Mouse (Mus musculus) forebrain, embryonic 13.5 days (tissue): ENCODE results near the gene Spns3. TPM values are rescaled to one million over a fixed set of nuclear protein-coding genes. Genes with fewer than 3 reads are reported as not detected.

Source experiments
- ATAC-seq: fragments of 200-750 bp; cut with Nextera tagmentation; 2 replicates; pipeline ENCODE4 v1.8.0; 2017
- H3K27ac ChIP-seq: fragments of 300-500 bp; sonication (generic); 2 replicates; pipeline ENCODE4 v1.5.1; 2015; ENCODE audit warnings: inconsistent platforms, mild to moderate bottlenecking, moderate library complexity
- H3K27me3 ChIP-seq: fragments of 300-500 bp; sonication (generic); 2 replicates; pipeline ENCODE4 v1.6.1; 2015; ENCODE audit warnings: mild to moderate bottlenecking, inconsistent platforms
- H3K36me3 ChIP-seq: fragments of 300-500 bp; sonication (generic); 2 replicates; pipeline ENCODE4 v1.6.1; 2015; ENCODE audit warnings: mild to moderate bottlenecking, inconsistent platforms; ENCODE audit not compliant: poor library complexity, severe bottlenecking
- H3K4me1 ChIP-seq: fragments of 300-500 bp; sonication (generic); 2 replicates; pipeline ENCODE4 v1.6.1; 2015; ENCODE audit warnings: inconsistent platforms
- H3K4me2 ChIP-seq: fragments of 300-500 bp; sonication (generic); 2 replicates; pipeline ENCODE4 v1.6.1; 2015; ENCODE audit warnings: inconsistent platforms, mild to moderate bottlenecking, moderate library complexity
- H3K4me3 ChIP-seq: fragments of 300-500 bp; sonication (generic); 2 replicates; pipeline ENCODE4 v1.5.1; 2015; ENCODE audit warnings: mild to moderate bottlenecking, inconsistent platforms
- H3K9ac ChIP-seq: fragments of 300-500 bp; sonication (generic); 2 replicates; pipeline ENCODE4 v1.6.1; 2015; ENCODE audit warnings: mild to moderate bottlenecking, inconsistent platforms
- H3K9me3 ChIP-seq: fragments of 300-500 bp; sonication (generic); replicated peaks from 2 replicates; pipeline ENCODE4 v1.6.1; 2016; ENCODE audit warnings: inconsistent platforms
- WGBS: fragments of 180-500 bp; shearing (Covaris S2); methylation state at CpG from one replicate; pipeline ENCODE4 v1.1.7; 2015; 5-methylcytosine and 5-hydroxymethylcytosine counted together
- polyA plus RNA-seq: library from polyadenylated mRNA; unstranded; fragments of >200 nt; fragmentation: Nextera tagmentation; extraction: Ambion mirVana; gene quantifications from 2 replicates; pipeline ENCODE4 v1.2.1, GENCODE M21; 2015

Spns3 gene
- polyA plus RNA-seq, 1 experiment from 2014 or later, result not detected

GRCm38 (mm10) chr11:72502236-72502635 lies 48.1 kb downstream of the Spns3 start:
- Histone ChIP-seq H3K4me3 (no peak overlapping the region), H3K9me3 (no peaks in the 10 kb centered on the region), H3K27ac (0 out of 2 replicates have a peak overlapping the region, but pooled peaks have one; percentile 19), H3K36me3 (no peaks in the 10 kb centered on the region), H3K4me2 (no peak overlapping the region), H3K4me1 (peaks cover 25% of the 10 kb centered on the region), H3K27me3 (peaks cover 7% of the 10 kb centered on the region; the same call in 1 of the 2 replicates), H3K9ac (no peak overlapping the region)
- 0 out of 2 replicates have a peak, but pooled peaks have one; percentile 21 for ATAC-seq
- 24% methylated on average over 8 of the region's 8 CpGs for WGBS

- Histone ChIP-seq H3K4me3 (no peak overlapping the region), H3K27me3 (peaks cover 7% of the 10 kb centered on the region; the same call in 1 of the 2 replicates), H3K4me1 (peaks cover 27% of the 10 kb centered on the region), H3K27ac (no peak overlapping the region), H3K4me2 (no peak overlapping the region), H3K9me3 (no peaks in the 10 kb centered on the region), H3K9ac (no peak overlapping the region), H3K36me3 (no peaks in the 10 kb centered on the region)
- ATAC-seq, result no peak
- 26% methylated on average over 5 of the region's 5 CpGs for WGBS
Measured at GRCm38 (mm10) chr11:72501426-72502002, 48.8 kb downstream of the Spns3 start.

GRCm38 (mm10) chr11:72500139-72500538 lies 50.2 kb downstream of the Spns3 start:
- ATAC-seq, result no peak

DNA sequence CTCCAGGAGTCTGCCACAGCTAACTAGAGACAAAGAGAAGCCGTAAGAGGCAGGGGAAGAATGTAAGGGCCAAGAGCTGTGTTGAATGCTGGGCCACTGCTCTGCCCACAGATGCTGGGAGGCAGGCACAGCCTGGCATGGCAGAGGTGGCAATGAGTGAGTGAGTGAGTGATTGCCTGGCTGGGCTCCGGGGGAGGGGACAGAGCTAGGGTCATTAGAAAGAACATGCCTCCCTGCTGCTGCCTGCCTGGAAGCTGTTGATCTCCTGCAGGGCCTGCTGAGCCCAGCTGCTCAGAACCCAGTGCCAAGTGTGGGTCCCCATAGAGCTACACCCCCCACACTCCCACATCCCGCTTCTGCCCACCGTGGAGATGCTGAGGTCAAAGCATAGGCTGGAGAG lies 52.9 kb downstream of the Spns3 start:
- no peaks in the 10 kb centered on the region for H3K36me3 ChIP-seq
- no peak overlapping the region for H3K4me3 ChIP-seq
- ATAC-seq, result no peak
- no peak overlapping the region for H3K27ac ChIP-seq
- H3K27me3 ChIP-seq, result peaks cover 9% of the 10 kb centered on the region; the same call in 1 of the 2 replicates
- peaks cover 16% of the 10 kb centered on the region for H3K4me1 ChIP-seq
- 0 out of 2 replicates have a peak overlapping the region, but pooled peaks have one; percentile 2 for H3K9ac ChIP-seq
- no peak overlapping the region for H3K4me2 ChIP-seq
- H3K9me3 ChIP-seq, result no peaks in the 10 kb centered on the region
- WGBS, result 31% methylated on average over 4 of the region's 4 CpGs

More at GRCm38 (mm10) chr11:72500139-72500538, 50.2 kb downstream of the Spns3 start:
- Histone ChIP-seq H3K9me3 (no peaks in the 10 kb centered on the region), H3K4me1 (peaks cover 27% of the 10 kb centered on the region), H3K4me2 (no peak overlapping the region), H3K4me3 (no peak overlapping the region), H3K27me3 (peaks cover 7% of the 10 kb centered on the region; the same call in 1 of the 2 replicates), H3K27ac (no peak overlapping the region), H3K9ac (no peak overlapping the region), H3K36me3 (no peaks in the 10 kb centered on the region)
- WGBS, result 91% methylated on average over 4 of the region's 4 CpGs

DNA sequence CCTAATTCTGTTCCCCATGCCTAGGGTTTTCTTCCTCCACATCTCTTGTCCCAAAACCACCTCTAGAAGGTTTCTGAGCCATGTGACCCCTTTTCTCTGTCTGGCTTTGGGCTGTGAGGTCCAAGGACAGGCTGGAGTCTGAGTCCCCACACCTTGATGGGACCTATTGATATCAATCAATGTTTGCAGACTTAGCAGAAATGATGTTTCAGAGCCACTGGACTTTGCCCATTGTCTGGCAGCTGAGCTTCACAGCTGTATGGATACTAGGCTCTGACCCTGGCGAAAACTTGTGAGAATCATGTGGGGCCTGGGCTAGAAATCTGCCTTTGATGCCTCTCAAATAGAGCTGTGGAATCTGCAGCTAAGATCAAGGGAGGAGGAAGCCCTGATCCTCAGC lies 53.5 kb downstream of the Spns3 start:
- H3K27me3 ChIP-seq, result peaks cover 12% of the 10 kb centered on the region; the same call in 1 of the 2 replicates
- H3K27ac ChIP-seq, result no peak overlapping the region
- H3K36me3 ChIP-seq, result no peaks in the 10 kb centered on the region
- H3K4me2 ChIP-seq, result no peak overlapping the region
- no peak for ATAC-seq
- 65% methylated on average over 1 of the region's 1 CpGs for WGBS
- peaks cover 11% of the 10 kb centered on the region; the same call in 1 of the 2 replicates for H3K4me1 ChIP-seq
- no peaks in the 10 kb centered on the region for H3K9me3 ChIP-seq
- H3K4me3 ChIP-seq, result no peak overlapping the region
- no peak overlapping the region for H3K9ac ChIP-seq

DNA sequence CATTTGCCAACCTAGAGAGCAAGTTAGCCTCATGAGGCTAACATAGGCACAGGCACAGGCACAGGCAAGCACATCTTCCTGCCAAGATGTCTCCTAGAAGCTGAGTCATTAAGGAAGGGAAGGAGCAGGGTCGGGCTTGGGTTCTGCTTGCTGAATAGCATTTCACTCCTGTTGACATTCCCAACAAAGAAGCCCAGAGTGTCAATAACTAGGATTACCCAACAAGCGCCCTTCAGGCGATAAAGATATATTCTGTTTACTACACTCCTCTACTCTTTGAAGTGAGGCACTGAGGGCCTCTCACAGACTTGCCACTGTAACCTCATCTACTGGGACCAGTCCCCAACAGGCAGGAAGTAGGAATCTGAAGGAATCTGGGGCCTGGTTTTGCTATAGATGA lies 54.2 kb downstream of the Spns3 start:
- 58% methylated on average over 3 of the region's 3 CpGs for WGBS
- H3K9me3 ChIP-seq, result no peaks in the 10 kb centered on the region

DNA sequence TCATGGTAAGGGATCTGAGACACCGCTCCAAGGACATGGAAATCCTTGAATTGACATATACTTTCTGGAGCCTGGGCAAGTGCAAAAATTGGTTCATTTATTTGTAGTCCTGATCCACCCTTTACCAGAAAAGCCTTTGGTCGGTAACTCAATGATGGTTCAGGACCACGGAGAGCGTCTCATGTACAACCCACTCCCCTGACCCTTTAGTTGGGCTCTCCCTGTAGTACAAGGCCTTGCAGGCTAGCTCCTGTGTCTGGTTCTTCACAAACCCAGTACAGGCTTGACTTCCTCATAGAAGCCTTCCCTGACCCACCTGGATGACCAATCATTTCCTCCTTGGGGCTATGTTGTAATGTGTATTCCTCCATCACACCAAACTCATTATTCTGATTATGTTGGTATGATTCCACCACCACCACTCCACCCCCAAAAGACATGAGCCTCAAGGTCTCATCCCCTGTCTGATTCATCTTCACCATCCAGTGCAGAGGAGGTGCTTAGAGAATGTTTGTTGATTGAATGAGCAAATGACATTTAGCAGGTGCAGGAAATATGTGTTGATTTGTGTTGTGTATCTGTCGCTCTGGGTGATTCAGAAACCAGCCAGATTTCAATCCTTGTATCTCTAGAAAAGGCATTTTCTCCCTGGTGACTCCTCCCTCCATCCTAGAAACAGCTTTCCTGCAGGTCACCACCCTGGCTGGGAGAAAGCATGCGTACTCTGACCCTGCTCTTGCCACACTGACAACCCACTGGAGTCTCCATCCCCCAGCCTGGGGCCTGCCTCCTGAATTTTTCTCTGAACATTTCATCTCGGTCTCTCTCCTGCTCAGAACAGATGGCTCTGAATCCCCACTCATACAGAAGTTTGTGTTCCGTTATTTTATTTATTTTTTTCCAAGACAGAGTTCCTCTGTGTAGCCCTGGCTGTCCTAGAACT lies 56.0 kb downstream of the Spns3 start:
- ATAC-seq, result no peak

More for the DNA sequence above, 54.2 kb downstream of the Spns3 start:
- no peak overlapping the region for H3K27ac ChIP-seq
- no peak overlapping the region for H3K9ac ChIP-seq
- 0 out of 2 replicates have a peak, but pooled peaks cover 6% of the 10 kb centered on the region for H3K4me1 ChIP-seq
- H3K36me3 ChIP-seq, result no peaks in the 10 kb centered on the region
- no peak for ATAC-seq
- H3K4me2 ChIP-seq, result no peak overlapping the region
- H3K4me3 ChIP-seq, result no peak overlapping the region
- peaks cover 9% of the 10 kb centered on the region; the same call in 1 of the 2 replicates for H3K27me3 ChIP-seq

DNA sequence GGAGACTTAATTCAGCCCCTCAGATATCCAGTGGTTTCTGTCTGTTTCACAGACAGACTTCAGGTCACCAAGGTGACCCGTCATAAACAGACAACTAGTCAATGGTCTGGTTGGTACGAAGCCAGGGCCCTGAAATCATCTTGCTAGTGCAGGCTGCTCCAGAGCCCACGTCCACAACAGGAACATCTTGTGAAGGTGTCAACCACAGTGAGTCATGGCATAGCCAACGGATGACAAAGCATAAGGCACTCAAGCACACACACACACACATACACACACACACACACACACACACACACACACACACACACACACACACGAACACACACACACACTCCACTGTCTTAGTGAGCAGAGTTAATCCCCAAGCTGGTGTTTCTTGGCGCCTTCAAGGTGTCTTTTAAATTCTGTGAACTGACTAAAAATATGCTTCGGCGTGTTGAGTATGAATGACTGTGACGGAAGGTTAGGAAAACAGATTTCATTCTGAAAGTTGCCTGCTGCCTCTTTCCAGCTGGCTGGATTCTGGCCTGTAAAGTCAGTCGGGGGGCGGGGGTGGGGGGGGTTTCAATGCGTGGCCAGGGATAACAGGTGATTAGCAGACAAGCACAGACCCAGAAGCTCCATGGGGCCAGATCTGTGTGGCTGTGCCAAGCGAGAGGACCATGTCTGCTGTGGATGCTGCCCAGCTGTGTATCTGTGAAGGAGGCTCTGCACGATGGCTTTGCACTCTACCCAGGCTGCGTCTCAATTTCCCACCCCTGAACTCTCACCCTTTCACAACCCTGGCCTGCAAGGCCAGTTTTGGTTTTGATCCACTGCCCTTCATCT lies 59.0 kb downstream of the Spns3 start:
- WGBS, result 67% methylated on average over 15 of the region's 15 CpGs
- no peak for ATAC-seq
- Histone ChIP-seq H3K4me1 (peaks cover 25% of the 10 kb centered on the region), H3K27me3 (peaks cover 37% of the 10 kb centered on the region), H3K9ac (no peak overlapping the region), H3K36me3 (no peaks in the 10 kb centered on the region), H3K4me3 (no peak overlapping the region), H3K9me3 (no peaks in the 10 kb centered on the region), H3K27ac (no peak overlapping the region), H3K4me2 (no peak overlapping the region)

More for the DNA sequence above, 56.0 kb downstream of the Spns3 start:
- Histone ChIP-seq H3K27ac (no peak overlapping the region), H3K9ac (no peak overlapping the region), H3K27me3 (peaks cover 15% of the 10 kb centered on the region), H3K4me1 (peaks cover 11% of the 10 kb centered on the region), H3K4me2 (no peak overlapping the region), H3K4me3 (no peak overlapping the region), H3K36me3 (no peaks in the 10 kb centered on the region), H3K9me3 (no peaks in the 10 kb centered on the region)
- WGBS, result 56% methylated on average over 8 of the region's 8 CpGs

DNA sequence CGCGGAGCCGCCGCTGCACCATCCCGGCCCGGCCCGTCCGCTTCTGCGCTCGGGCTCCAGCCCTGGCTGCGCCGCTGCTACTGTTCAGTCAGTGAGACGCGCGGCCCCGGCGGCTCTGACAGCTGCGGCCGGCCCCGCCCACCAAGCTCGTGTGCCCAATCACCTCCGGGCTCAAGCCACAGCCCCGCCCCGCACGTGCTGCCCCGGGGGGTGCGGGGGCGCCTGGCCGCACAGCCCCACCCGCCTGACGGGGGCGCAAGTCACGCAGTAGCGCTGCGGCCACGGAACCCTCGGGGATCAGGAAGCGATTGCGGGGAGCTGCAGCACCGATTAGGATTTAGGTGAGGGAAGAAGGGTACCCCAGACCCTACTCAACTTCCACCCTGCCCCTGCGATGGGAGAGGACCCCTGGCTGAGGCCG lies 60.4 kb downstream of the Spns3 start, which contains the start of gene Spns2:
Gene Spns2 (minus strand): TSS at position 24 of the 421 bp plus-strand sequence.
- Histone ChIP-seq H3K4me1 (peaks cover 33% of the 10 kb centered on the region), H3K27me3 (peaks cover 37% of the 10 kb centered on the region), H3K9me3 (no peaks in the 10 kb centered on the region), H3K4me3 (peak within 1 kb of the TSS; percentile 64), H3K9ac (peak within 1 kb of the TSS; percentile 79), H3K27ac (peak within 1 kb of the TSS; percentile 86), H3K4me2 (peak within 1 kb of the TSS; percentile 89), H3K36me3 (no peaks in the 10 kb centered on the region)
- WGBS, result 1% methylated on average over 34 of the region's 42 CpGs
- ATAC-seq, result peak; percentile 95

DNA sequence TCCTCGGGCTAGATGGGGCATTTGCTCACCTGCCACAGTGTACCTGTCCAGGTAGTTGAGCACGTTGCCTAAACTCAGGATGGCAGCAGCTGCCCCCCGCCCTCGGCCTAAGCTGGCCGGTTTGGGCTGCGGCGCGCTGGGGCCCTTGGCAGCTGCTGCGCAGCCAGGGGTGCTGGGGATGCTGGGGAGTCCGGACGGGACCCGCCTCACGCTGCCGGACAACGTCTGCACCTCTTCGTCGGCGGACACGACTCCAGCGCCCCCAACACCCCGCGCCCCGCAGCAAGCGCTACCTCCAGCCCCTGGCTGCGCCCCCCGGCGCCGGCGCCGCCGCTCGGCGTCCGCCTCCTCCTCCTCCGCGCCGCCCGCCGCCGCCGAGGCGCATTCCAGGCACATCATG lies 60.9 kb downstream of the Spns3 start:
- H3K4me2 ChIP-seq, result peak overlapping the region; percentile 89
- H3K36me3 ChIP-seq, result no peaks in the 10 kb centered on the region
- H3K9me3 ChIP-seq, result no peaks in the 10 kb centered on the region
- peaks cover 37% of the 10 kb centered on the region for H3K4me1 ChIP-seq
- peak overlapping the region; percentile 79 for H3K9ac ChIP-seq
- peak overlapping the region; percentile 64 for H3K4me3 ChIP-seq
- under 1% methylated on average over 32 of the region's 42 CpGs for WGBS
- peaks cover 37% of the 10 kb centered on the region for H3K27me3 ChIP-seq
- H3K27ac ChIP-seq, result peak overlapping the region; percentile 86
- peak; percentile 7; the same call in 1 of the 2 replicates for ATAC-seq

- peak; percentile 65 for ATAC-seq
- H3K27me3 ChIP-seq, result peaks cover 37% of the 10 kb centered on the region
- WGBS, result under 1% methylated on average over 37 of the region's 38 CpGs
Measured at GRCm38 (mm10) chr11:72488753-72489271, 61.5 kb downstream of the Spns3 start.

More at GRCm38 (mm10) chr11:72488753-72489271, 61.5 kb downstream of the Spns3 start:
- Histone ChIP-seq H3K27ac (peak overlapping the region; percentile 86), H3K4me1 (peaks cover 37% of the 10 kb centered on the region), H3K4me2 (peak overlapping the region; percentile 89), H3K9ac (peak overlapping the region; percentile 79), H3K36me3 (no peaks in the 10 kb centered on the region), H3K9me3 (no peaks in the 10 kb centered on the region), H3K4me3 (peak overlapping the region; percentile 64)
